Mouse (Mus musculus): Measurements from ENCODE around the gene Elmo1. TPM values are rescaled to one million over a fixed set of nuclear protein-coding genes. Genes with fewer than 3 reads are reported as not detected.
"Not testable (repeated sequence)": the region's sequence is repeated elsewhere in the genome, so short reads cannot be mapped to it uniquely, and the experiment has no call there.

The Elmo1 gene
- polyA plus RNA-seq, 1 experiment from 2014 or later: 9.5 TPM

GRCm38 (mm10) chr13:20615596-20616469 is 525.4 kb downstream of the Elmo1 start:
- Histone ChIP-seq H3K27me3 (replicated peaks) (no peaks in the 10 kb centered on the region), H3K9me3 (no peaks in the 10 kb centered on the region), H3K4me1 (peaks cover 24% of the 10 kb centered on the region), H3K9ac (no peak overlapping the region), H3K4me3 (no peak overlapping the region), H3K4me2 (no peak overlapping the region), H3K36me3 (no peaks in the 10 kb centered on the region), H3K27ac (replicated peaks) (no peak overlapping the region)
- ATAC-seq (ENCODE audit: extremely low read depth, insufficient number of reproducible peaks, low FRiP score, low TSS enrichment): no peak
- 64% methylated on average over 10 of the region's 10 CpGs for whole genome bisulfite sequencing

GRCm38 (mm10) chr13:20619946-20620345 is 529.5 kb downstream of the Elmo1 start:
- Histone ChIP-seq H3K9me3 (no peaks in the 10 kb centered on the region), H3K27ac (replicated peaks) (no peak overlapping the region), H3K9ac (no peak overlapping the region), H3K4me2 (no peak overlapping the region), H3K4me1 (peaks cover 10% of the 10 kb centered on the region; the same call in 1 of the 2 replicates), H3K27me3 (replicated peaks) (no peaks in the 10 kb centered on the region), H3K4me3 (no peak overlapping the region), H3K36me3 (no peaks in the 10 kb centered on the region)
- 72% methylated on average over 5 of the region's 5 CpGs for WGBS
- ATAC-seq (ENCODE audit: extremely low read depth, insufficient number of reproducible peaks, low FRiP score, low TSS enrichment): no peak

DNA sequence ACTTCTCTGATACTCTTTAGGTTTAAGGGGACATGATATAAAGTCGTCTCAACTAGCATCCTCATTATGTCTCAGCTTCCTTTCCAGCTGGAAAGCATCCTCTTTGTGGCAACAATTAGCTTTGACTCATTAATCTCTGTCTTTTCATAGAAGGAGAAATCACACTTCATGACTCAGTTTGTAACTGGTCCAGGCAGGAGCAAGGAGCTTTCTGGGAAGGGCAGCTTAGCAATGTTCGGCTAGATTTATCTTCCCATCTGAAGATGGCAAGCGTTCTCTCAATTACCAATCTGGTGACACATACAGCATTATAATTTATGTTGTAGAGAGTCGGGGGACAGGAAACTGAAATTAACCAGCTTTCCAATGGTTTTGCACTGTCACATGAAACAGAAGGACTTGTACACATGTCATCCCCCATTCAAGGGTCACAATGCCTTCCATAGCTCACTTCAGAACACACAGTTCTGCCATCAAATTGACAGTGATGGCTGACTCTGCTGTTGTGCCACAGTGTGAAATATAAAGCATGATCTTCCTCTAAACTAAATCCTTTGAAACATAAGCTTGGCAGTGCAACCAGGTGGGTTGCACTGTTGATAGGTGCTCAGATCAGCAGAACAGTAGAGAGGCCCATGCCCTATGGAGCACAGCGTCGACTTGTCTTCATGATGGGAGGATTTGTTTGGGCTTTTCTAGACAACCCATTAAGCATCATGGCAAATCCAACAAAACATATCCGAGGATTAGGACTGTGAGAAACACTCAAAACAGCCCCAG is 532.9 kb downstream of the Elmo1 start:
- Histone ChIP-seq H3K27me3 (replicated peaks) (no peaks in the 10 kb centered on the region), H3K36me3 (no peaks in the 10 kb centered on the region), H3K27ac (replicated peaks) (no peak overlapping the region), H3K4me1 (no peaks in the 10 kb centered on the region), H3K9me3 (peaks cover 6% of the 10 kb centered on the region; the same call in 1 of the 2 replicates), H3K9ac (no peak overlapping the region), H3K4me2 (no peak overlapping the region), H3K4me3 (no peak overlapping the region)
- no peak for ATAC-seq (ENCODE audit: extremely low read depth, insufficient number of reproducible peaks, low FRiP score, low TSS enrichment)
- 72% methylated on average over 7 of the region's 7 CpGs for WGBS

- WGBS: 72% methylated on average over 6 of the region's 6 CpGs
These were observed 537.4 kb downstream of the Elmo1 start for GRCm38 (mm10) chr13:20627796-20628195.

DNA sequence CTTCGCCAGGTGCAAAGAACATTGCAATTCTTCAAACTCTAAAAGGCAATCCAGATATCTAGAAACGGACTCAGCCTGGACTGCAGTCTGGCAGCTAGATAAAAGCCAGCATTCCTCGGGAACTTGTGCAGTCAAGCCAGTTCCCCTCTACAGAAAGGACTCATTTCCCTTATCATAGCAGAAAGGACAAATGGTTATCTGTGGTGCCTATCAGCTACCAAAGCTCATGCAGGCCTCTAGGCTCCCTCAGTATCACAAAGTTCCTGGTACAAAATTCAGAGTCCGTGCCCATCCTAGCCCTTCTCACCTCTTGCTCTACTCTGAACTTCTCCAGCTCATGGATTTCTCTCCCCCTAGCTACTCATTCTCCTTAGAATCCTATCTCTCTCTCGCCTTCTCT is 542.1 kb downstream of the Elmo1 start:
- no peaks in the 10 kb centered on the region for H3K36me3 ChIP-seq
- no peak overlapping the region for H3K27ac ChIP-seq (replicated peaks)
- 14% methylated on average over 5 of the region's 5 CpGs for WGBS
- no peaks in the 10 kb centered on the region for H3K9me3 ChIP-seq
- H3K27me3 ChIP-seq (replicated peaks): no peaks in the 10 kb centered on the region
- no peak overlapping the region for H3K4me3 ChIP-seq
- H3K9ac ChIP-seq: no peak overlapping the region
- H3K4me1 ChIP-seq: peaks cover 4% of the 10 kb centered on the region; the same call in 1 of the 2 replicates
- no peak for ATAC-seq (ENCODE audit: extremely low read depth, insufficient number of reproducible peaks, low FRiP score, low TSS enrichment)
- no peak overlapping the region for H3K4me2 ChIP-seq

More at GRCm38 (mm10) chr13:20627796-20628195, 537.4 kb downstream of the Elmo1 start:
- Histone ChIP-seq H3K27ac (replicated peaks) (no peak overlapping the region), H3K9ac (no peak overlapping the region), H3K27me3 (replicated peaks) (no peaks in the 10 kb centered on the region), H3K4me2 (no peak overlapping the region), H3K4me1 (peaks cover 4% of the 10 kb centered on the region; the same call in 1 of the 2 replicates), H3K9me3 (peaks cover 6% of the 10 kb centered on the region; the same call in 1 of the 2 replicates), H3K36me3 (no peaks in the 10 kb centered on the region), H3K4me3 (no peak overlapping the region)
- no peak for ATAC-seq (ENCODE audit: extremely low read depth, insufficient number of reproducible peaks, low FRiP score, low TSS enrichment)

DNA sequence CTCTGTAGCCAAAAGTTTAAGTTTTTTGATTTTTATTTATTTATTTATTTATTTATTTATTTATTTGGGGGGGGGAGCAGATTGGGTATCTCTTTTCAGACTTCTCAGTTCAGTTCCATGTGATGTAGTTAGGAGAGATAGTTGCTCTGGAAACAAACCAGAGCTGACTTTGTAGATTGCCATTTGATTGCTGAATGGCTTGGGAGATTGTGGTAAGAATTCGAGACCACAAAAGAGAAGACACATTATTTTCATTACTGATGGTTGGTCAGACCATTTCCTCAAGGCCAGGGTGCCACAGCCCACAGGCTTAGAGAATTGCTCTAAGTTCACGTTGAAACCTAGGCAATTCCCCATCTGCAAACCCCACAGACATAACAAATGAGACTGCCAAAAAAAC is 544.3 kb downstream of the Elmo1 start:
- not testable (repeated sequence) for H3K27ac ChIP-seq (replicated peaks); H3K4me1 ChIP-seq; ATAC-seq (ENCODE audit: extremely low read depth, insufficient number of reproducible peaks, low FRiP score, low TSS enrichment); H3K9me3 ChIP-seq; H3K4me3 ChIP-seq; H3K27me3 ChIP-seq (replicated peaks); H3K36me3 ChIP-seq; H3K4me2 ChIP-seq; H3K9ac ChIP-seq
- WGBS: 74% methylated on average over 2 of the region's 2 CpGs

DNA sequence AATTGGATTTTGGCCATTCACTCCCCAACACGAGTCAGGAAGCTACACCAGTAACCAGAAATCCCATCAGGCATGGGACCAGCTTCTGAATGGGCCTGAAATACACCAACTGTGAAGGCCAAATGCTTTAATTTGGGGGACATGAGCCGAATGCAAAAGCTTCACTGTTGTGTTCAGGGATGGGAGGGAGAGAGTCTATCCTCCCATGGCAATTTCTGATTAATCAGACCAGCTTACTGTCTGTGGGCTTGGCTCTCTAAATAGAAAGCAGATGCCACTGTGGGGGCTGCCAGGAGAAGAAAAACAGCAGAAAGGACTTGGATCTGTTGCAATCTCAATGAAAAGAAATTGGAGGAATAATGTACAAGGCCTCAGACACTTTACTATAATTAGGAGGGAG is 545.2 kb downstream of the Elmo1 start:
- no peak overlapping the region for H3K27ac ChIP-seq (replicated peaks)
- no peaks in the 10 kb centered on the region for H3K9me3 ChIP-seq
- WGBS: 60% methylated on average over 2 of the region's 2 CpGs
- H3K9ac ChIP-seq: no peak overlapping the region
- no peak overlapping the region for H3K4me2 ChIP-seq
- no peak for ATAC-seq (ENCODE audit: extremely low read depth, insufficient number of reproducible peaks, low FRiP score, low TSS enrichment)
- H3K4me3 ChIP-seq: no peak overlapping the region
- no peaks in the 10 kb centered on the region for H3K36me3 ChIP-seq
- H3K4me1 ChIP-seq: peaks cover 4% of the 10 kb centered on the region; the same call in 1 of the 2 replicates
- H3K27me3 ChIP-seq (replicated peaks): no peaks in the 10 kb centered on the region
